Mouse (Mus musculus): ENCODE results near the gene Nxpe4.
"Not testable (repeated sequence)": the region's sequence is repeated elsewhere in the genome, so short reads cannot be mapped to it uniquely, and the experiment has no call there.

Nxpe4 gene

GRCm38 (mm10) chr9:48161505-48162192 is at the start of gene Nxpe4:
Gene Nxpe4 (plus strand): TSS chr9:48162023.
- in situ Hi-C loops (cut with MboI; ENCODE audit: unreplicated experiment in 2 of 2): no loop called here

- in situ Hi-C loops (cut with MboI; ENCODE audit: unreplicated experiment in 2 of 2): no loop called here
Observed at GRCm38 (mm10) chr9:48126815-48127214, 35.0 kb upstream of the Nxpe4 start.

- in situ Hi-C loops (cut with MboI; ENCODE audit: unreplicated experiment in 2 of 2): no loop called here
Observed at GRCm38 (mm10) chr9:48137507-48137906, 24.3 kb upstream of the Nxpe4 start.

DNA sequence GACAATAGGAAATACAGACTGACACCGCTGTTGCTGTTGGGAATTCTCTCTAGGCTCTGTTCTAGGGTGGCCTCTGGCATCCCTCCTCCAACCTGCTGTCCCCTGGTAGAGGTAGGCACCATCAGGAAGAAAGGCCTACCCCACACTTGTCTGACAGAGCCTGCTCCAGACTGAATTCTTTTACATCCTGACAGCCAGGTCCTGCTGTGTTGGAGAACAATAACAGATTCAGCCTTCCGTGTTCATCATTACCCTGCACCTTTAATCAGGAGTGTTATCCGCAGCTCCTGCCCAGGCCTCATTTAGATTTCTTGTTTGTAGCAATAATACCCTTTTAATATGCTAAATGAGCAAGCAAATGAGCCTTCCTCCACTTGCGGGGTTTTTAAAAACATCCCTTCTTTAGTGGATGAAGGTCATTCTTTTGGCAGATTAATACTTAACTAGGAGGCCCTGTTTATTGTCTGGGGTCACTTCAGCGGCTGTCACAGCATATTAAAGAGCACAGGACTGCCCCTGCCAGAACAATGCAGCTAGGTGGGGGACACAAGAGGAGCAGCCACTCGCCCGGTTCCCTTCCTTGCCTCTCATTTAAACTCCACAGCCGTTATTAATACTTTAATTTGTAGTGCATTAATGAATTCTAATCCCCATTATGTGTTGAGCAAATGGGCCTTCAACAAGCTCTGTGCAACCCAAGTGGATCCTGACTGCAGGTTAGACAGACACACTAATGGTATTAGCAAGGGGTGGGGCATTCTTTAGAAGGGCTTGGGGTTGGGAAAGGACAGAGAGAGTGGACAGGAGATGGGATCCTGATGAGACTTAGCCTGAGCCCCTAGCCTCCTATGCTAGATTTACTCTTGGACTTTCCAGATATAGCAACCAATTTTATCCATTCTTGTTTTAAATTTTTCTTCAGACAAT is 21.1 kb upstream of the Nxpe4 start:
- in situ Hi-C loops (cut with MboI; ENCODE audit: unreplicated experiment in 2 of 2): no loop called here

GRCm38 (mm10) chr9:48142646-48143045 is 19.2 kb upstream of the Nxpe4 start:
- in situ Hi-C loops (cut with MboI; ENCODE audit: unreplicated experiment in 2 of 2): no loop called here

DNA sequence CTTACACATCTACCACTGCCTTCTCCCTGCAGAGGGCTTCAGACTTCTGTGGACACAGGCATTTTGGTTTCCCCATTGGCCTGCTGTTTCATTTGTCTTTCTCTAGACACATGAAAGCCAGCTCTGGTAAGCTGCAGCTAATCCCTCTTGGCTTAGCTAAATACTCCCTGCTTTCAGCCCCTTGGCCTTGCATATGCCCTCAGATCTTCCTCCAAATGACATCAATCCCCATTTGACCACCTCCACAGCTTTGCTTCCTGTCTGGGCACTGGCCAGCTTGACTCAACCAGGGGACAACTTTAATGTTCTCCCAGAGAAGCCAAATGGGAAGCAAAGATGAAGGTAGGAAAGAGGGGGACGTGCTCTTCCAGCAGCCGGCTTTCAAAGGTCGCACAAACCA is 15.1 kb upstream of the Nxpe4 start:
- in situ Hi-C loops (cut with MboI; ENCODE audit: unreplicated experiment in 2 of 2): no loop called here

- in situ Hi-C loops (cut with MboI; ENCODE audit: unreplicated experiment in 2 of 2): not testable (repeated sequence)
Observed at GRCm38 (mm10) chr9:48166531-48166930, 4.7 kb downstream of the Nxpe4 start.

DNA sequence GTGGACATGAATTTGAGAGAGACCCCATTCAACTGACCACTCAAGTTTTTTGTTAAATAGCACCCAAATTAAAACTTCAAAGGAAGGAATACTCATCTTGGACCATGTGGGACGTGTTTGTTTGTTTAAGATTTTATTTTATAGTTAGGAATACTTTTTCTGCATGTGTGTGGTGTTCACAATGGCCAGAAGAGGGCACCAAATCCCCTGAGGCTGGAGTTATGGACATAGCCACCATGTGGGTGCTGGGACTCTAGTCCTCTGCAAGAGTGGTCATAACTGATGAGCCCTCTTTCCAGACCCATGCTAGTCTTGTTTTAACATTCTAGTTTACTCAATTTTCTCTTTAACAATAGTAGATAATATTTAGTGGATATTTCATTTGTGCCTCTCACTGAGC is 14.9 kb downstream of the Nxpe4 start:
- in situ Hi-C loops (cut with MboI; ENCODE audit: unreplicated experiment in 2 of 2): no loop called here

GRCm38 (mm10) chr9:48181300-48181699 is 19.5 kb downstream of the Nxpe4 start:
- in situ Hi-C loops (cut with MboI; ENCODE audit: unreplicated experiment in 2 of 2): no loop called here

DNA sequence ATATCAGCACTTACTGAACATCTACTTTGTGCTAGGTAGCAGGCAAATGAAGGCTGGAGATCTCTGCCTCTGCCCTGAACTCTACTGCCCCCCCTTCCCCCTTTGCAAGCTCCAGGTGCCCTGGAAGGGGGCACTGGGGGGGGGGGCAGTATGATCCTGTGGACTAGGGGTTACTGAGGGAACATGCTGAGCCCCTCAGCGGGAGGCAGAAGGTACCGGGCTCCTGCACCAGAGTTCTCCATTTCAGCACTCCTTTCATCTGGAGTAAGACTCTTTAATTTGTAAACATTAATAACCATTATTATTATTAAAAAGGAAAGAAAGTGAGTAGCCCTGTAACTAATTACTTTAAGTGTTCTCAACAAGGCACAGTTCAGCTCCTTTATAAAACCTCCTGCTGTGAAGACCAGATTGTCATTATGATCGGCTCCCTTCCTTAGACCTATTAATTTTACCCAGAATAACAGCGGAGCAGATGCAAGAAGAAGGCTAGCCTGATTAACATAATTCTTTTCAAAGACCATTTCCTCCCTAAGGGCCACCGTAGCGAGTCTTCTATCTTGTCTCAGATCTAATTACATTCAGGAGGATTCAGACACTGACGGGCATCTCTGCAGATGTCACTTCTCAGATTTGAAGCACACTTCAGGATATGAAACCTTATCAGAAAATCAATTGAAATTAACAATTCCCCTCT is 21.0 kb downstream of the Nxpe4 start:
- in situ Hi-C loops (cut with MboI; ENCODE audit: unreplicated experiment in 2 of 2): no loop called here

DNA sequence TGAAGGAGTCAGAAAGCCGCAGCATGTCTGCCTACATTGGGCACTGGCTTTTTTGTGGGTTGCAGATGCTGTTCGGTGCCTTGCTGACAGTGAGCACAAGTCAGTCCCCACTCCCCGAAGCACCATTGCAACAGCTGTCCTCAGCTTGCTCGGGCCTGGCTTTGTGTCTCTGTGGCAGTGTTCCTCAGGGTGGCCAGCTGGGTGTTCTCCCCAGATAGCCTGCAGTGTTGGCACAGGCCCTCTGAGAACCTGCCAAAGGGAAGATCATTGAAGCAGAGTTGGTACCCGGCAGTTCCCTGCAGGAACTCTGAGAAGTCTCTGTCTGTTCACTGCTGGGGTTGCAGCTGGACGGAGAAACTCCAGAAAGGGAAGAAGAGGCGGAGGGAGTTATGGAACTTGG is 22.5 kb downstream of the Nxpe4 start:
- in situ Hi-C loops (cut with MboI; ENCODE audit: unreplicated experiment in 2 of 2): no loop called here

DNA sequence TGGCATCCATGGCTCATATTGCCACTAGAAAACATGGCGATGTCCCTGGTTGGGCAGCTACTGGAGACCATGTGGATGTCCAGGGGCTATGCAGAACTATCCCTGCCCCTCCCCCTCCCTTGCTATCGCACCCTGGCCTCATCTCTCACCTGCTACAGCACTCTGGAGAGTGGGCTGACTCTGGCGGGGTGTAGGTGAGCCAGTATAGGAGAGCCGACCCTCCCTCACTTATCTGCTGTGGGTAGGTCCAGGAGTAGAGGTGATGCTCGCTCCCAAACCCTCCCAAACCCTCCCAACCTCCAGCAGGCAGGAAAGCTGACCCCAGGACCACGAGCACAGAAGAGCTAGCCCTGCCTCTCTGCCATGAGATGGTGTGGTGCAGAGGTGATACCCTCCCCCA is 27.0 kb downstream of the Nxpe4 start:
- in situ Hi-C loops (cut with MboI; ENCODE audit: unreplicated experiment in 2 of 2): no loop called here

- in situ Hi-C loops (cut with MboI; ENCODE audit: unreplicated experiment in 2 of 2): no loop called here
Observed at GRCm38 (mm10) chr9:48197458-48197884, 35.6 kb downstream of the Nxpe4 start.

DNA sequence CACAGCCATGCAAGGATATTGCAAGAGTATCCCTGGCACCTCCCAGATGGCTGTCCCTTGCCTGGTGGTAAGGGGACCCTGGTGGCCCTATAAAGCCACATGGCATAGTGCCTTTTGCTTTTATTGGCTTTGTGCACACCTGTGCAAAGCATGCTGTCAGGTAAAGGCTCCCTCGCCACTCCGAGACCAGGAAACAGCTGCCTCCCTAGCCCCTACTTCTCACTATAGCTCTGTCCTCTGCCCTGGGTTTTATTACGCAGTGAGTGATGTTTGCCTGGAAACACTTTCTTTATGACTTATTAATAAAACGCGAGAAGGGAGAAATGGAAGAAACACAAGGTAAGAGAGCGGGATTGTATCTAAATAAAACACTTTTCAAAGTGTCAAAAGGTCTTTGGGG is 49.1 kb downstream of the Nxpe4 start:
- in situ Hi-C loops (cut with MboI; ENCODE audit: unreplicated experiment in 2 of 2): no loop called here

GRCm38 (mm10) chr9:48211912-48212311 is 50.1 kb downstream of the Nxpe4 start:
- in situ Hi-C loops (cut with MboI; ENCODE audit: unreplicated experiment in 2 of 2): no loop called here

- in situ Hi-C loops (cut with MboI; ENCODE audit: unreplicated experiment in 2 of 2): no loop called here
Observed at GRCm38 (mm10) chr9:48214751-48215150, 52.9 kb downstream of the Nxpe4 start.

GRCm38 (mm10) chr9:48216091-48217001 is 54.5 kb downstream of the Nxpe4 start:
- in situ Hi-C loops (cut with MboI; ENCODE audit: unreplicated experiment in 2 of 2): no loop called here

- in situ Hi-C loops (cut with MboI; ENCODE audit: unreplicated experiment in 2 of 2): no loop called here
Observed at GRCm38 (mm10) chr9:48230706-48231105, 68.9 kb downstream of the Nxpe4 start.

DNA sequence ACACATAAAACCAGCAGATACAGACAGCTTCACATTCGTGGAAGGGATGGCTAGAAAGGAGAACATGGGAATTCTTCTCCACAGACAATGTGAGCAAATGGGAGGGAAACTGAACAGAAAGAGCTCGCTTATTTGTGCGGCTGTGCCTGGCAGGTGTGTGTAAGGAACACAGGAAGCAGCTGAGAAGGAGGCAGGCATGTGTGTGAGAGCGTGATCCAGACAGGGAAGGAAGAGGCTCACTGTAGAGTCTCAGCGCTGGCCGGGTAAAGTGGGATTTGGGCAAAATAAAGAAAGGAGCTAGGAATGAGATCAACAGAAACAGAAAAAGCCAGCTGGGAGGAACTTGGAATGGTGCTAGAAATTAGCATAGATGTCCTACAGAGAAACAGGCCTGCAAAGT is 74.6 kb downstream of the Nxpe4 start:
- in situ Hi-C loops (cut with MboI; ENCODE audit: unreplicated experiment in 2 of 2): no loop called here

DNA sequence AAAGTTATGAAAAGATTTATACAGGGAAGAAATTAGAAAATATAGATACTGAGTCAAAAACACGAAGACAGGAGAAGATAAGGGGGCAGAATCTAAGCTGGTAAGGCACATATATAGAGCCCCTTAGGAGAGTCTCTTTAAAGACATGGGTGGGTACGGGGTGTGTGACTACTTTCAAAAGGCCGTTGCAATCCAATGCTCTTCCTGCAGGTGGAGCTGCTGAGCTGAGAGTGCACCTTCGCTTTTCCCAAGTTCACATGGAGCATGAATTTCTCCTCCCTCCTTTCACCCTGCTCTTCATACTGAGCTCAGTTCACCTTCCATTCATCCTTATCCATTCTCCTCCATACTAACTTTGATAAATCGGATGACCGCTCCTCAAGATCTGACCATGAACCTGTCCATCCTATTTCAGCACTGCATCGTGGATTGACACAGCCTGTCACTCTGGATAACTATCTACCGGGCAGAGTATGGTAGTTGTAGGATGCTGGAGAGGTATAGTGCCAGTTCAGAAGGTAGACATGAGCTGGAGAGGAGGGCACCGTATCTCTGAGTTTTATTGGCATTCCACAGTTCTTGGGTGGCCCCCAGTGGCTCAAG is 76.4 kb downstream of the Nxpe4 start:
- in situ Hi-C loops (cut with MboI; ENCODE audit: unreplicated experiment in 2 of 2): no loop called here
